Mouse (Mus musculus): ENCODE measurements at regions not wholly inside any gene's neighbourhood (a gene's known extent, or its start where the extent isn't known, plus 50 kb on each side); places are given as distances from the start of the nearest gene placed in this dataset.

DNA sequence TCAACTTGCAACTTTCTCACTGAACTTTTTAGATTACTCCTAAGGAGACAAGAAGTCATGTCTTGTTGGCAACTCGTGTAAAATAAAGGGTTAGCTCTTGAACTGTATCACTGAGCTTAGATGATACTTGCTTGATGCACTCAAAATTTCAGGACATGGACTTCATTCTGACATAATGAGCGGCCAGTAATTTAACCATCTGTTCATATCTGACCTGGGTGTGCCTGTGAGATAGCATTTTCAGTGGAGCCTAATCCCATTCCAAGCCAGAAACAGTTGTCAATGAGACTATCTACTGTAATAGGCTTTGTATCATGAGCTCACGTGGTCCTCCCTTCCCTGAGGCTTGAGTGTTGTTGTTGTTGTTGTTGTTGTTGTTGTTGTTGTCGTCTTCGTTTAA, 240.3 kb downstream of the Dhx15 start:
- TF ChIP-seq CTCF (IDR thresholded peaks at IDR 0.05; ENCODE audit: extremely low read depth, insufficient read depth, insufficient read length, insufficient replicate concordance): no peak
- no peak for TF ChIP-seq POLR2A (IDR thresholded peaks at IDR 0.05; ENCODE audit: low read depth, low read length)
